Mouse (Mus musculus) forebrain, embryonic 15.5 days (tissue): ENCODE measurements around the gene Polr3c. TPM values are rescaled to one million over a fixed set of nuclear protein-coding genes. Genes with fewer than 3 reads are reported as not detected.
"Not testable (repeated sequence)": the region's sequence is repeated elsewhere in the genome, so short reads cannot be mapped to it uniquely, and the experiment has no call there.

Source experiments
- ATAC-seq: fragments of 200-750 bp; cut with Nextera tagmentation; replicated peaks from 2 replicates; pipeline ENCODE4 v1.8.0; 2017; ENCODE audit warnings: mild to moderate bottlenecking, moderate TSS enrichment, moderate library complexity
- H3K27ac ChIP-seq: fragments of 300-500 bp; sonication (generic); replicated peaks from 2 replicates; pipeline ENCODE4 v1.5.1; 2015; ENCODE audit warnings: mild to moderate bottlenecking, inconsistent platforms
- H3K27me3 ChIP-seq: fragments of 300-500 bp; sonication (generic); 2 replicates; pipeline ENCODE4 v1.6.1; 2015; ENCODE audit warnings: inconsistent platforms
- H3K36me3 ChIP-seq: fragments of 300-500 bp; sonication (generic); 2 replicates; pipeline ENCODE4 v1.6.1; 2015; ENCODE audit warnings: mild to moderate bottlenecking, inconsistent platforms
- H3K4me1 ChIP-seq: fragments of 300-500 bp; sonication (generic); 2 replicates; pipeline ENCODE4 v1.6.1; 2015; ENCODE audit warnings: inconsistent platforms
- H3K4me2 ChIP-seq: fragments of 300-500 bp; sonication (generic); replicated peaks from 2 replicates; pipeline ENCODE4 v1.6.1; 2015; ENCODE audit warnings: mild to moderate bottlenecking, inconsistent platforms
- H3K4me3 ChIP-seq: fragments of 300-500 bp; sonication (generic); 2 replicates; pipeline ENCODE4 v1.5.1; 2015; ENCODE audit warnings: mild to moderate bottlenecking, inconsistent platforms
- H3K9ac ChIP-seq: fragments of 300-500 bp; sonication (generic); replicated peaks from 2 replicates; pipeline ENCODE4 v1.6.1; 2015; ENCODE audit warnings: mild to moderate bottlenecking, inconsistent platforms
- H3K9me3 ChIP-seq: fragments of 300-500 bp; sonication (generic); 2 replicates; pipeline ENCODE4 v1.6.1; 2016; ENCODE audit warnings: inconsistent platforms
- WGBS: fragments of 180-500 bp; shearing (Covaris S2); methylation state at CpG from one replicate; pipeline ENCODE4 v1.1.7; 2015; ENCODE audit warnings: mixed read lengths; 5-methylcytosine and 5-hydroxymethylcytosine counted together
- polyA plus RNA-seq: library from polyadenylated mRNA; unstranded; fragments of >200 nt; fragmentation: Nextera tagmentation; extraction: Ambion mirVana; gene quantifications from 2 replicates; pipeline ENCODE4 v1.2.1, GENCODE M21; 2015

Gene Polr3c
- 33.5 and 35.7 TPM in 2 replicates for polyA plus RNA-seq

GRCm38 (mm10) chr3:96727343-96727827 lies at the start of gene Polr3c, which contains the start of gene Rnf115:
Polr3c (minus strand) TSS chr3:96727628.
Rnf115 (plus strand) TSS chr3:96727664.
- Histone ChIP-seq H3K9me3 (no peaks in the 10 kb centered on the region), H3K27ac (peak within 1 kb of the TSS; percentile 79), H3K9ac (peak within 1 kb of the TSS; percentile 73), H3K27me3 (no peaks in the 10 kb centered on the region), H3K4me2 (peak within 1 kb of the TSS; percentile 54), H3K4me1 (peaks cover 28% of the 10 kb centered on the region), H3K36me3 (peaks cover 7% of the 10 kb centered on the region), H3K4me3 (peak within 1 kb of the TSS; percentile 87)
- WGBS, result under 1% methylated on average over 52 of the region's 52 CpGs
- peak; percentile 98 for ATAC-seq

- peaks cover 3% of the 10 kb centered on the region; the same call in 1 of the 2 replicates for H3K36me3 ChIP-seq
- no peak for ATAC-seq
- H3K27ac ChIP-seq, result no peak overlapping the region
- 85% methylated on average over 3 of the region's 3 CpGs for WGBS
- no peaks in the 10 kb centered on the region for H3K4me1 ChIP-seq
- H3K4me3 ChIP-seq, result no peak overlapping the region
- no peak overlapping the region for H3K4me2 ChIP-seq
- no peak overlapping the region for H3K9ac ChIP-seq
- H3K9me3 ChIP-seq, result no peaks in the 10 kb centered on the region
- H3K27me3 ChIP-seq, result no peaks in the 10 kb centered on the region
Measured at GRCm38 (mm10) chr3:96777120-96777519, 49.7 kb upstream of the Polr3c start.

- Histone ChIP-seq H3K4me1 (no peaks in the 10 kb centered on the region), H3K9me3 (no peaks in the 10 kb centered on the region), H3K36me3 (peaks cover 3% of the 10 kb centered on the region; the same call in 1 of the 2 replicates), H3K4me2 (no peak overlapping the region), H3K27me3 (no peaks in the 10 kb centered on the region), H3K27ac (no peak overlapping the region), H3K9ac (no peak overlapping the region), H3K4me3 (no peak overlapping the region)
- WGBS, result 63% methylated on average over 1 of the region's 1 CpGs
- ATAC-seq, result no peak
Measured at GRCm38 (mm10) chr3:96772949-96773348, 45.5 kb upstream of the Polr3c start.

- no peak for ATAC-seq
- Histone ChIP-seq H3K9ac (no peak overlapping the region), H3K36me3 (no peaks in the 10 kb centered on the region), H3K4me1 (no peaks in the 10 kb centered on the region), H3K9me3 (no peaks in the 10 kb centered on the region), H3K4me3 (no peak overlapping the region), H3K27ac (no peak overlapping the region), H3K4me2 (no peak overlapping the region), H3K27me3 (no peaks in the 10 kb centered on the region)
- 93% methylated on average over 5 of the region's 5 CpGs for WGBS
Measured at GRCm38 (mm10) chr3:96769971-96770370, 42.5 kb upstream of the Polr3c start.

GRCm38 (mm10) chr3:96764528-96764927 lies 37.1 kb upstream of the Polr3c start:
- H3K36me3 ChIP-seq, result no peaks in the 10 kb centered on the region; the same call in 1 of the 2 replicates
- H3K27ac ChIP-seq, result no peak overlapping the region
- ATAC-seq, result no peak
- no peaks in the 10 kb centered on the region for H3K27me3 ChIP-seq
- H3K9ac ChIP-seq, result no peak overlapping the region
- H3K9me3 ChIP-seq, result no peaks in the 10 kb centered on the region
- H3K4me2 ChIP-seq, result no peak overlapping the region
- H3K4me1 ChIP-seq, result no peaks in the 10 kb centered on the region
- H3K4me3 ChIP-seq, result no peak overlapping the region
- 91% methylated on average over 1 of the region's 1 CpGs for WGBS

- Histone ChIP-seq H3K4me1 (no peaks in the 10 kb centered on the region), H3K4me2 (no peak overlapping the region), H3K9ac (no peak overlapping the region), H3K27ac (no peak overlapping the region), H3K36me3 (no peaks in the 10 kb centered on the region; the same call in 1 of the 2 replicates), H3K9me3 (no peaks in the 10 kb centered on the region), H3K4me3 (no peak overlapping the region), H3K27me3 (no peaks in the 10 kb centered on the region)
- 97% methylated on average over 4 of the region's 4 CpGs for WGBS
- ATAC-seq, result no peak
Measured at GRCm38 (mm10) chr3:96759695-96760094, 32.3 kb upstream of the Polr3c start.

- Histone ChIP-seq H3K9me3 (no peaks in the 10 kb centered on the region), H3K27ac (no peak overlapping the region), H3K9ac (no peak overlapping the region), H3K36me3 (no peaks in the 10 kb centered on the region), H3K4me3 (no peak overlapping the region), H3K4me2 (no peak overlapping the region), H3K4me1 (no peaks in the 10 kb centered on the region), H3K27me3 (no peaks in the 10 kb centered on the region)
- ATAC-seq, result no peak
- 57% methylated on average over 7 of the region's 7 CpGs for WGBS
Measured at GRCm38 (mm10) chr3:96757691-96758090, 30.3 kb upstream of the Polr3c start.

- Histone ChIP-seq H3K4me3 (no peak overlapping the region), H3K27me3 (no peaks in the 10 kb centered on the region), H3K4me1 (no peaks in the 10 kb centered on the region), H3K36me3 (no peaks in the 10 kb centered on the region), H3K9ac (no peak overlapping the region), H3K9me3 (no peaks in the 10 kb centered on the region), H3K4me2 (no peak overlapping the region), H3K27ac (no peak overlapping the region)
- no peak for ATAC-seq
- 100% methylated on average over 1 of the region's 1 CpGs for WGBS
Measured at GRCm38 (mm10) chr3:96755935-96756334, 28.5 kb upstream of the Polr3c start.

GRCm38 (mm10) chr3:96746829-96747228 lies 19.4 kb upstream of the Polr3c start:
- Histone ChIP-seq H3K9ac (no peak overlapping the region), H3K4me2 (no peak overlapping the region), H3K27ac (no peak overlapping the region), H3K36me3 (no peaks in the 10 kb centered on the region), H3K4me3 (no peak overlapping the region), H3K27me3 (no peaks in the 10 kb centered on the region), H3K9me3 (no peaks in the 10 kb centered on the region), H3K4me1 (no peaks in the 10 kb centered on the region)
- no peak for ATAC-seq
- WGBS, result 85% methylated on average over 1 of the region's 1 CpGs

GRCm38 (mm10) chr3:96744348-96744747 lies 16.9 kb upstream of the Polr3c start:
- H3K9ac ChIP-seq, result no peak overlapping the region
- H3K27me3 ChIP-seq, result no peaks in the 10 kb centered on the region
- 98% methylated on average over 3 of the region's 3 CpGs for WGBS
- no peak overlapping the region for H3K4me2 ChIP-seq
- no peak for ATAC-seq
- H3K4me1 ChIP-seq, result no peaks in the 10 kb centered on the region
- no peak overlapping the region for H3K4me3 ChIP-seq
- H3K27ac ChIP-seq, result no peak overlapping the region
- no peaks in the 10 kb centered on the region for H3K36me3 ChIP-seq
- no peaks in the 10 kb centered on the region for H3K9me3 ChIP-seq

- ATAC-seq, H3K27ac ChIP-seq, H3K9me3 ChIP-seq, H3K4me2 ChIP-seq, H3K27me3 ChIP-seq, H3K9ac ChIP-seq, H3K36me3 ChIP-seq, H3K4me1 ChIP-seq, H3K4me3 ChIP-seq: not testable (repeated sequence)
Measured at GRCm38 (mm10) chr3:96740279-96740678, 12.9 kb upstream of the Polr3c start.

GRCm38 (mm10) chr3:96737995-96738394 lies 10.6 kb upstream of the Polr3c start:
- no peak overlapping the region for H3K4me2 ChIP-seq
- H3K36me3 ChIP-seq, result no peaks in the 10 kb centered on the region
- no peak overlapping the region for H3K4me3 ChIP-seq
- H3K9me3 ChIP-seq, result no peaks in the 10 kb centered on the region
- no peaks in the 10 kb centered on the region for H3K4me1 ChIP-seq
- no peak overlapping the region for H3K27ac ChIP-seq
- 89% methylated on average over 1 of the region's 1 CpGs for WGBS
- ATAC-seq, result no peak
- no peaks in the 10 kb centered on the region for H3K27me3 ChIP-seq
- no peak overlapping the region for H3K9ac ChIP-seq

GRCm38 (mm10) chr3:96737013-96737740 lies 9.7 kb upstream of the Polr3c start:
- no peak for ATAC-seq

More at GRCm38 (mm10) chr3:96737013-96737740, 9.7 kb upstream of the Polr3c start:
- no peak overlapping the region for H3K9ac ChIP-seq
- H3K9me3 ChIP-seq, result no peaks in the 10 kb centered on the region
- no peaks in the 10 kb centered on the region for H3K4me1 ChIP-seq
- no peak overlapping the region for H3K4me2 ChIP-seq
- H3K4me3 ChIP-seq, result no peak overlapping the region
- H3K36me3 ChIP-seq, result no peaks in the 10 kb centered on the region
- no peak overlapping the region for H3K27ac ChIP-seq
- 45% methylated on average over 1 of the region's 1 CpGs for WGBS
- no peaks in the 10 kb centered on the region for H3K27me3 ChIP-seq
